Mouse (Mus musculus) MEL (cell line): ENCODE data around the gene Rnf128. TPM values are rescaled to one million over a fixed set of nuclear protein-coding genes. Genes with fewer than 3 reads are reported as not detected.

ENCODE experiments used
- DNase-seq: peaks from one replicate; pipeline ENCODE4 v3.0.0; 2011; ENCODE audit warnings: low read depth, low spot score
- H3K27ac ChIP-seq: 2 replicates; pipeline ENCODE4 v1.5.1; 2012; ENCODE audit warnings: low read depth, mild to moderate bottlenecking, control low read depth, low read length, moderate library complexity; ENCODE audit not compliant: control insufficient read depth
- H3K27me3 ChIP-seq, 2 experiments: fragments of 150-350 bp in 1 of 2; sonication (generic) in 1 of 2; 2 replicates each; pipeline ENCODE4 v1.6.1; 2012; ENCODE audit warnings: low read length in 2 of 2, mild to moderate bottlenecking in 2 of 2, improper control_type of control experiment in 1 of 2, moderate library complexity in 1 of 2; ENCODE audit not compliant: insufficient read depth in 2 of 2, control insufficient read depth in 1 of 2
- H3K36me3 ChIP-seq, 2 experiments: 2 replicates each; pipeline ENCODE4 v1.6.1; 2012 to 2014; ENCODE audit warnings: low read length in 2 of 2, improper control_type of control experiment in 1 of 2, inconsistent platforms in 1 of 2, mild to moderate bottlenecking in 1 of 2; ENCODE audit not compliant: insufficient read depth in 2 of 2, control insufficient read depth in 1 of 2
- H3K4me1 ChIP-seq, 2 experiments: fragments of 150-350 bp in 1 of 2; sonication (generic) in 1 of 2; 2 replicates each; pipeline ENCODE4 v1.6.1; 2012; ENCODE audit warnings: low read length in 2 of 2, improper control_type of control experiment in 1 of 2, mild to moderate bottlenecking in 1 of 2; ENCODE audit not compliant: insufficient read depth in 2 of 2, control insufficient read depth in 1 of 2
- H3K4me3 ChIP-seq, 2 experiments: fragments of 150-350 bp in 1 of 2; sonication (generic) in 1 of 2; 2 replicates each; pipeline ENCODE4 v1.5.1; 2012; ENCODE audit warnings: low read depth in 2 of 2, low read length in 2 of 2, mild to moderate bottlenecking in 2 of 2, moderate library complexity in 2 of 2, control low read depth in 1 of 2, improper control_type of control experiment in 1 of 2; ENCODE audit not compliant: control insufficient read depth in 1 of 2, insufficient read depth in 1 of 2
- H3K79me2 ChIP-seq: 2 replicates; pipeline ENCODE4 v1.6.1; 2012; ENCODE audit warnings: mild to moderate bottlenecking, low read length, moderate library complexity; ENCODE audit not compliant: control insufficient read depth, poor library complexity, insufficient read depth
- H3K9ac ChIP-seq: 2 replicates; pipeline ENCODE4 v1.6.1; 2012; ENCODE audit warnings: low read depth, mild to moderate bottlenecking, control low read depth, low read length, moderate library complexity; ENCODE audit not compliant: control insufficient read depth, poor library complexity, severe bottlenecking
- H3K9me3 ChIP-seq: fragments of 150-350 bp; sonication (generic); replicated peaks from 2 replicates; pipeline ENCODE4 v1.6.1; 2012; ENCODE audit warnings: mild to moderate bottlenecking, low read length, improper control_type of control experiment, moderate library complexity; ENCODE audit not compliant: insufficient read depth
- BHLHE40 ChIP-seq: IDR thresholded peaks from 2 replicates; pipeline ENCODE4 v1.6.1; 2012; ENCODE audit warnings: low read depth, mild to moderate bottlenecking, inconsistent platforms, low read length, improper control_type of control experiment, borderline replicate concordance
- ELF1 ChIP-seq: IDR thresholded peaks from 2 replicates; pipeline ENCODE4 v1.6.1; 2014; ENCODE audit warnings: low read depth, mild to moderate bottlenecking, inconsistent platforms, low read length, improper control_type of control experiment, moderate library complexity
- EP300 ChIP-seq, 2 experiments: IDR thresholded peaks; 2 replicates each; pipeline ENCODE4 v1.6.1; 2011; ENCODE audit warnings: improper control_type of control experiment in 2 of 2, low read length in 2 of 2, low read depth in 1 of 2, mild to moderate bottlenecking in 1 of 2
- ETS1 ChIP-seq: IDR thresholded peaks from 2 replicates; pipeline ENCODE4 v1.6.1; 2012; ENCODE audit warnings: low read depth, mild to moderate bottlenecking, inconsistent platforms, low read length, improper control_type of control experiment, moderate library complexity
- HCFC1 ChIP-seq: IDR thresholded peaks from 2 replicates; pipeline ENCODE4 v1.6.1; 2012; ENCODE audit warnings: low read depth, mild to moderate bottlenecking, inconsistent platforms, low read length, improper control_type of control experiment, moderate library complexity
- MAX ChIP-seq: IDR thresholded peaks from 2 replicates; pipeline ENCODE4 v1.6.1; 2011; ENCODE audit warnings: low read length, improper control_type of control experiment
- MAZ ChIP-seq: IDR thresholded peaks from 2 replicates; pipeline ENCODE4 v1.6.1; 2012; ENCODE audit warnings: low read depth, mild to moderate bottlenecking, inconsistent platforms, low read length, improper control_type of control experiment
- MXI1 ChIP-seq: IDR thresholded peaks from 2 replicates; pipeline ENCODE4 v1.6.1; 2011; ENCODE audit warnings: mild to moderate bottlenecking, low read depth, low read length, improper control_type of control experiment
- NELFE ChIP-seq: IDR thresholded peaks from 2 replicates; pipeline ENCODE4 v1.6.1; 2011; ENCODE audit warnings: low read depth, low read length, improper control_type of control experiment
- POLR2A ChIP-seq, 2 experiments: IDR thresholded peaks; 2 replicates each; pipeline ENCODE4 v1.6.1; 2011 to 2012; ENCODE audit warnings: low read length in 2 of 2, mild to moderate bottlenecking in 2 of 2, control low read depth in 1 of 2, improper control_type of control experiment in 1 of 2, low read depth in 1 of 2, moderate library complexity in 1 of 2; ENCODE audit not compliant: control insufficient read depth in 1 of 2, insufficient read depth in 1 of 2, poor library complexity in 1 of 2
- POLR2AphosphoS2 ChIP-seq: IDR thresholded peaks from 2 replicates; pipeline ENCODE4 v1.6.1; 2011; ENCODE audit warnings: low read length, improper control_type of control experiment
- SIN3A ChIP-seq: IDR thresholded peaks from 2 replicates; pipeline ENCODE4 v1.6.1; 2012; ENCODE audit warnings: low read length, improper control_type of control experiment, inconsistent platforms
- SMC3 ChIP-seq: IDR thresholded peaks from 2 replicates; pipeline ENCODE4 v1.6.1; 2011; ENCODE audit warnings: low read depth, low read length, improper control_type of control experiment
- TAL1 ChIP-seq: IDR thresholded peaks from 2 replicates; pipeline ENCODE4 v1.6.1; 2012; ENCODE audit warnings: mild to moderate bottlenecking, inconsistent platforms, low read length, moderate library complexity, mixed read lengths
- TBP ChIP-seq: IDR thresholded peaks from 2 replicates; pipeline ENCODE4 v1.8.0; 2011; ENCODE audit warnings: low read depth, low read length, improper control_type of control experiment
- TCF12 ChIP-seq: IDR thresholded peaks from 2 replicates; pipeline ENCODE4 v1.6.1; 2014; ENCODE audit warnings: low read depth, mild to moderate bottlenecking, inconsistent platforms, low read length, improper control_type of control experiment, moderate library complexity
- UBTF ChIP-seq: IDR thresholded peaks from 2 replicates; pipeline ENCODE4 v1.6.1; 2012; ENCODE audit warnings: low read depth, mild to moderate bottlenecking, inconsistent platforms, low read length, improper control_type of control experiment, moderate library complexity, borderline replicate concordance; ENCODE audit not compliant: insufficient read depth
- USF1 ChIP-seq: IDR thresholded peaks from 2 replicates; pipeline ENCODE4 v1.6.1; 2014; ENCODE audit warnings: low read depth, mild to moderate bottlenecking, inconsistent platforms, low read length, improper control_type of control experiment, moderate library complexity
- USF2 ChIP-seq, 2 experiments: IDR thresholded peaks; 2 replicates each; pipeline ENCODE4 v1.6.1; 2011 to 2012; ENCODE audit warnings: improper control_type of control experiment in 2 of 2, low read length in 2 of 2, borderline replicate concordance in 1 of 2, inconsistent platforms in 1 of 2, low read depth in 1 of 2, mild to moderate bottlenecking in 1 of 2; ENCODE audit not compliant: insufficient read depth in 1 of 2
- ZKSCAN1 ChIP-seq: IDR thresholded peaks from 2 replicates; pipeline ENCODE4 v1.6.1; 2012; ENCODE audit warnings: low read depth, mild to moderate bottlenecking, inconsistent platforms, low read length, improper control_type of control experiment, moderate library complexity
- ZMIZ1 ChIP-seq: IDR thresholded peaks from 2 replicates; pipeline ENCODE4 v1.6.1; 2012; ENCODE audit warnings: low read depth, mild to moderate bottlenecking, inconsistent platforms, low read length, improper control_type of control experiment, moderate library complexity
- polyA plus RNA-seq, 2 experiments: library from polyadenylated mRNA; stranded (reverse) in 1 of 2; unstranded in 1 of 2; fragments of >175 nt in 1 of 2; fragments of >200 nt in 1 of 2; gene quantifications; 2 replicates each; pipeline versions ENCODE4 v1.2.1 to v1.2.4; 2012; ENCODE audit warnings: low replicate concordance in 2 of 2, low read depth in 1 of 2; ENCODE audit not compliant: insufficient read length in 2 of 2, insufficient read depth in 1 of 2, missing spikeins in 1 of 2
- total RNA-seq: library from RNA; depleted of rRNA; stranded (reverse); fragments of 300-350 nt; gene quantifications from 2 replicates; pipeline ENCODE4 v1.2.3, GENCODE M21; 2012

The Rnf128 gene
- total and polyA plus RNA-seq, 3 experiments, result 16.2 to 19.6 TPM; not detected in 1

- no peak overlapping the region for H3K27ac ChIP-seq
- H3K4me3 ChIP-seq, result no peak overlapping the region
- no peaks in the 10 kb centered on the region for H3K27me3 ChIP-seq
- no peaks in the 10 kb centered on the region for H3K79me2 ChIP-seq
- no peaks in the 10 kb centered on the region for H3K9me3 ChIP-seq
- peaks cover 0 to 5% of the 10 kb centered on the region in 2 experiments; a peak in 1 of 4 replicates for H3K4me1 ChIP-seq
- no peak for DNase-seq
- no peak overlapping the region for H3K9ac ChIP-seq
- TF ChIP-seq USF2 (IDR thresholded peaks at IDR 0.05; ENCODE audit: borderline replicate concordance in 1 of 2, insufficient read depth in 1 of 2, low read depth in 1 of 2, low read length in 2 of 2), result no peak
- no peak for TF ChIP-seq TBP
- no peak for TF ChIP-seq MXI1
- H3K36me3 ChIP-seq, result peaks cover 0 to 6% of the 10 kb centered on the region in 2 experiments; a peak in 2 of 4 replicates
Measured at GRCm38 (mm10) chrX:139596404-139596803, 33.3 kb downstream of the Rnf128 start.

- peak overlapping the region; percentile 80 for H3K9ac ChIP-seq
- peaks cover 14% of the 10 kb centered on the region for H3K79me2 ChIP-seq
- peaks cover 3 to 7% of the 10 kb centered on the region in 2 experiments; a peak in 3 of 4 replicates for H3K4me1 ChIP-seq
- no peaks in the 10 kb centered on the region for H3K9me3 ChIP-seq
- H3K27me3 ChIP-seq, result no peaks in the 10 kb centered on the region
- H3K4me3 ChIP-seq, result peak overlapping the region; percentile 89 to 96
- H3K27ac ChIP-seq, result peak overlapping the region; percentile 68
- H3K36me3 ChIP-seq, result peaks cover 0 to 15% of the 10 kb centered on the region in 2 experiments; a peak in 2 of 4 replicates
- peak; percentile 94 for DNase-seq
- TF ChIP-seq SIN3A (peak; percentile 26), NELFE (peak; percentile 73), TAL1 (no peak), EP300 (IDR thresholded peaks at IDR 0.05; ENCODE audit: low read depth in 1 of 2, low read length in 2 of 2) (0 out of 4 replicates have a peak, but pooled peaks of 1 of the 2 experiments have one; percentile 4), ZMIZ1 (0 out of 2 replicates have a peak, but pooled peaks have one; percentile 57), MAZ (0 out of 2 replicates have a peak, but pooled peaks have one; percentile 27), HCFC1 (peak; percentile 62; the same call in 1 of the 2 replicates), POLR2A (IDR thresholded peaks at IDR 0.05; ENCODE audit: control insufficient read depth in 1 of 2, insufficient read depth in 1 of 2, low read depth in 1 of 2, low read length in 2 of 2, poor library complexity in 1 of 2) (peak; percentile 79 to 85; a peak in 3 of 4 replicates), ZKSCAN1 (no peak), TBP (peak; percentile 76; the same call in 1 of the 2 replicates), ETS1 (peak; percentile 28; the same call in 1 of the 2 replicates), SMC3 (no peak), MAX (peak; percentile 33; the same call in 1 of the 2 replicates), POLR2AphosphoS2 (peak; percentile 69; the same call in 1 of the 2 replicates), USF1 (no peak), UBTF (no peak), ELF1 (0 out of 2 replicates have a peak, but pooled peaks have one; percentile 24), TCF12 (peak; percentile 68), BHLHE40 (peak; percentile 49; the same call in 1 of the 2 replicates)
Measured at GRCm38 (mm10) chrX:139610033-139610764, 47.1 kb downstream of the Rnf128 start.
